Mouse (Mus musculus) E14TG2a.4 (cell line): ENCODE measurements around the gene Taf3.

Experiments used
- H3K27me3 ChIP-seq: 2 replicates; pipeline ENCODE4 v1.6.1; 2014; ENCODE audit warnings: low read length, control low read depth; ENCODE audit not compliant: insufficient read depth
- H3K36me3 ChIP-seq: 2 replicates; pipeline ENCODE4 v1.6.1; 2014; ENCODE audit warnings: low read length, control low read depth; ENCODE audit not compliant: insufficient read depth
- H3K4me1 ChIP-seq: replicated peaks from 2 replicates; pipeline ENCODE4 v1.6.1; 2014; ENCODE audit warnings: low read depth, low read length, control low read depth
- H3K4me3 ChIP-seq: replicated peaks from 2 replicates; pipeline ENCODE4 v1.5.1; 2014; ENCODE audit warnings: mild to moderate bottlenecking, low read length
- H3K9me3 ChIP-seq: 2 replicates; pipeline ENCODE4 v1.6.1; 2014; ENCODE audit warnings: low read length, control low read depth
- CTCF ChIP-seq: conservative IDR thresholded peaks from 2 replicates; pipeline ENCODE4 v1.5.1; 2014; ENCODE audit warnings: low read length
- NANOG ChIP-seq: IDR thresholded peaks from 2 replicates; pipeline ENCODE4 v1.6.1; 2014; ENCODE audit warnings: borderline replicate concordance, low read length, mixed read lengths
- POU5F1 ChIP-seq: IDR thresholded peaks from 2 replicates; pipeline ENCODE4 v1.6.1; 2014; ENCODE audit warnings: low read length, borderline replicate concordance

Taf3 gene

GRCm38 (mm10) chr2:9881051-9881591 is 167.3 kb downstream of the Taf3 start, which contains the start of gene 4930412O13Rik:
Gene 4930412O13Rik, plus strand, starts transcription at chr2:9881252.
- Histone ChIP-seq H3K36me3 (no peaks in the 10 kb centered on the region), H3K4me3 (peak within 1 kb of the TSS; percentile 65), H3K4me1 (peaks cover 77% of the 10 kb centered on the region), H3K9me3 (no peaks in the 10 kb centered on the region), H3K27me3 (peaks cover 98% of the 10 kb centered on the region)
- TF ChIP-seq NANOG (no peak), CTCF (no peak), POU5F1 (no peak)

GRCm38 (mm10) chr2:9880271-9880670 is 168.1 kb downstream of the Taf3 start:
- Histone ChIP-seq H3K9me3 (no peaks in the 10 kb centered on the region), H3K4me1 (peaks cover 75% of the 10 kb centered on the region), H3K36me3 (no peaks in the 10 kb centered on the region), H3K27me3 (peaks cover 98% of the 10 kb centered on the region), H3K4me3 (no peak overlapping the region)
- TF ChIP-seq NANOG, result no peak
- TF ChIP-seq POU5F1, result no peak
- no peak for TF ChIP-seq CTCF

GRCm38 (mm10) chr2:9879493-9879892 is 168.9 kb downstream of the Taf3 start:
- no peak for TF ChIP-seq POU5F1
- peak; percentile 84 for TF ChIP-seq CTCF
- Histone ChIP-seq H3K36me3 (no peaks in the 10 kb centered on the region), H3K27me3 (peaks cover 98% of the 10 kb centered on the region), H3K9me3 (no peaks in the 10 kb centered on the region), H3K4me3 (peak overlapping the region; percentile 76), H3K4me1 (peaks cover 76% of the 10 kb centered on the region)

- peaks cover 77% of the 10 kb centered on the region for H3K4me1 ChIP-seq
Measured at GRCm38 (mm10) chr2:9879092-9879491, 169.3 kb downstream of the Taf3 start.

GRCm38 (mm10) chr2:9878564-9879081 is 169.8 kb downstream of the Taf3 start:
- no peaks in the 10 kb centered on the region for H3K9me3 ChIP-seq

More at GRCm38 (mm10) chr2:9879092-9879491, 169.3 kb downstream of the Taf3 start:
- no peak for TF ChIP-seq POU5F1
- no peak for TF ChIP-seq CTCF
- no peak for TF ChIP-seq NANOG
- H3K27me3 ChIP-seq, result peaks cover 98% of the 10 kb centered on the region
- no peaks in the 10 kb centered on the region for H3K36me3 ChIP-seq
- H3K4me3 ChIP-seq, result peak overlapping the region; percentile 76
- no peaks in the 10 kb centered on the region for H3K9me3 ChIP-seq

GRCm38 (mm10) chr2:9877966-9878563 is 170.3 kb downstream of the Taf3 start:
- H3K9me3 ChIP-seq, result no peaks in the 10 kb centered on the region
- peaks cover 98% of the 10 kb centered on the region for H3K27me3 ChIP-seq
- TF ChIP-seq CTCF (no peak), POU5F1 (no peak), NANOG (no peak)
- no peaks in the 10 kb centered on the region for H3K36me3 ChIP-seq
- H3K4me1 ChIP-seq, result peaks cover 73% of the 10 kb centered on the region
- peak overlapping the region; percentile 76 for H3K4me3 ChIP-seq

More at GRCm38 (mm10) chr2:9878564-9879081, 169.8 kb downstream of the Taf3 start:
- Histone ChIP-seq H3K36me3 (no peaks in the 10 kb centered on the region), H3K27me3 (peaks cover 98% of the 10 kb centered on the region), H3K4me3 (peak overlapping the region; percentile 76), H3K4me1 (peaks cover 78% of the 10 kb centered on the region)
- TF ChIP-seq NANOG (no peak), POU5F1 (no peak), CTCF (no peak)

- no peaks in the 10 kb centered on the region for H3K36me3 ChIP-seq
- peak overlapping the region; percentile 76 for H3K4me3 ChIP-seq
- peaks cover 72% of the 10 kb centered on the region for H3K4me1 ChIP-seq
- no peaks in the 10 kb centered on the region for H3K9me3 ChIP-seq
- peaks cover 98% of the 10 kb centered on the region for H3K27me3 ChIP-seq
- no peak for TF ChIP-seq POU5F1
- no peak for TF ChIP-seq NANOG
- TF ChIP-seq CTCF, result no peak
Measured at GRCm38 (mm10) chr2:9877326-9877690, 171.1 kb downstream of the Taf3 start.

- TF ChIP-seq NANOG, result no peak
- Histone ChIP-seq H3K4me3 (peak overlapping the region; percentile 76), H3K36me3 (no peaks in the 10 kb centered on the region), H3K27me3 (peaks cover 98% of the 10 kb centered on the region), H3K9me3 (no peaks in the 10 kb centered on the region), H3K4me1 (peaks cover 72% of the 10 kb centered on the region)
Measured at GRCm38 (mm10) chr2:9876621-9877325, 171.6 kb downstream of the Taf3 start.
